Mouse (Mus musculus) spleen, postnatal 10 days (tissue): ENCODE data around the gene Acap3.
A peak's percentile ranks its signal among the peaks of the same experiment; 100 is the strongest.

Experiments used
- DNase-seq, 2 experiments: peaks; one replicate each; pipeline ENCODE4 v3.0.0; 2021 to 2022; ENCODE audit warnings: low spot score in 2 of 2

Acap3 gene

GRCm38 (mm10) chr4:155932031-155932430, 40.4 kb downstream of the Acap3 start:
- no peak for DNase-seq

DNA sequence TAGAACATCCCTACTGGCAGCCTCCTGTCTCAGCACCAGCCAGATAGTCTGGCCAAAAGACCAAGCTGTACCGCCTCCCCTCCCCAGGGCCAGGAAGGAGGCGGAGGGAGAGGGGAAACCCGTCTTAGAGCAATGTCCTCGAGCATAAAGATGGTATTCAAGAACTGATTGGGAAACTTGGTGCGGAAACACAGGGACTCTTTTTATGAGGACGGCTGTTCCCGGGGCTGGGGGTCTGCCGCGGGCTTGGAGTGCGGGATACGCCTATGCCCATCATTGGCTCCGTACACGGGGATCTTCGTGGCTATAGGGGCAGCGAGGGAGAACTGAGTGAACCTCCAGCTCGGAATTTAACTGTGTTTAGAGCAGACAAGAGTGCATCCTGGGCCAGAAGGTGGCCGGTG, 51.4 kb downstream of the Acap3 start:
- DNase-seq, result no peak

DNA sequence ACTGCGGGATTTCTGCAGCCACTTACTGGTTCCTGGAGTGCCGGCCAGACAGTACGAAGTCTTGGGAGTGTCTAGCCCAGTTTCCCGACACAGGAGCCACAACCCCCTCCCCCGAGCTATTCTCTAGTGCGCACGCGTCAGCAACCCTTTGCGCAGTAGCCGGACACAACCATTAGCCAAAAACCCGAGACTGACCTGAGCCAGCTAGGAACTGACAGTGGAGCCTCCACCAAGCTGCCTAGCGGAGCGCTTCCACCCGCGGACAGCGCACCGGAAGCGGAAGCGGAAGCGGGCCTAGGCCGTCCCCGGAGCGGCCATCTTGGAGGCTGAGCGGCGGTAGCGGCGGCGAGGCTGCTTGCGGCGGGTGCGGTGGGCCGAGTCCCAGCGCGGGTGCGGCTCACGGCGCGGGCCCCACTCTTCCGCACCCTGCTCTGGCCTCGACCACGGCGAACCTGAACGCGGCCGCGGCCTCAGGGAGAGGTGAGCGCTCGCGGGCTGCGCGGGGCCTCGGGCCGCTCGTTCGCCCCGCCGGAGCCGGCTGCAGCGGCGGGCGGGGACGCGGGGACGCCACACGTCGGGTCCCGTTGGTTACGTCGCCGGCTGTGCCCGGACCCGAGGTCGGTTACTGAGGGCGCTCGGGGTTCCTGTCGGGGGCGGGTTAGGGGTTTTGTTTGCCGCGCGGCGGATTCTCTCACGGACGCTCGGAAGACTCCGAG, 52.1 kb downstream of the Acap3 start, which contains the start of gene Ube2j2:
Ube2j2 (plus strand) TSS at position 298 of the 716 bp plus-strand sequence.
- DNase-seq, result peak; percentile 92 to 95

DNA sequence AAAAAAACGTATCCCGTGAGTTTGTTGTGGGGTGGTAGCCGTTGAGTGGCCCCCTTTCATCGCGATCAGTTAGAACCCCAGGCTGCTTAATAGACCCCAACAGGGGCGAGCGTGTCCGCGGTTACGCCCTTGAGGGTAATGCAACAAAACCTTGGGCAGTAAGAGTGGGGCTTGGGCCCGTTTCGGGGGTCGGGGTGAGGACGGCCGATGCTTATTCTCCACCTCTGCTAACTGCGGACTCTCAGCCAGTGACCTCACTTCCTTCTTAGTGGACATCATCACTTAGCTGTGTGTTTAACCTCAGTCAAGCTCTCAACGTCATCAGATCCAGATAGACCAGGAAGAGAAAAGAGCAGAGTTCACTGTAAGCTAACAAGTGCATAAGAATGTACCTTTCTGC, 52.6 kb downstream of the Acap3 start:
- peak in 1 of 2 experiments; percentile 39 for DNase-seq

DNA sequence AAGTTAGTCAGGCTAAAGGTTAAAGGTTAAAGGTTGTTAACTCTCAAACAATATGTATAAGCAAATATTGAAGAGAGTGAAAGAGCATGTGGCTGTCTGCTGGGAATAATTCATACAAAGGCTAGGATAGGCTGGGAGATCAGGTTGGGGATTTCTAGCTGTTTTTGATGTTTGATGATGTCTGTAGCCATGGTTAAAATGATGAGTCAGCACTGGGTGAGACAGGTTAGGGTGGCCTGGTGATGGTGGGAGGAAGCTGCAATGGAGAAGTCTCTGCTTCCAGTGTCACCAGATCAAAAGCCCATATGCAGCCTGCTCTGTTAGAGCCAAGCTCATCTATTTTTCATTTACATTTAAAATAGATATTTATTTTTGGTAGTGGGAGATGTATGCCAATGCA, 55.5 kb downstream of the Acap3 start:
- DNase-seq, result no peak

GRCm38 (mm10) chr4:155955491-155955890, 63.9 kb downstream of the Acap3 start:
- DNase-seq, result no peak
